Mouse (Mus musculus): ENCODE measurements around the gene Rln3. TPM values are rescaled to one million over a fixed set of nuclear protein-coding genes. Genes with fewer than 3 reads are reported as not detected.
"Not testable (repeated sequence)": the region's sequence is repeated elsewhere in the genome, so short reads cannot be mapped to it uniquely, and the experiment has no call there.

The Rln3 gene
- polyA plus RNA-seq, 1 experiment = 0.19 TPM

- TF ChIP-seq CTCF (conservative IDR thresholded peaks at IDR 0.05; ENCODE audit: insufficient read depth, insufficient read length, low read depth, low read length) (peak; percentile 59), POLR2A (IDR thresholded peaks at IDR 0.05; ENCODE audit: low read depth, low read length) (no peak)
- Histone ChIP-seq H3K4me1 (ENCODE audit: control insufficient read depth, insufficient read depth, low read length) (peaks cover 6% of the 10 kb centered on the region), H3K27ac (ENCODE audit: insufficient read depth, low read depth, low read length) (no peak overlapping the region), H3K4me3 (ENCODE audit: insufficient read depth, low read depth, low read length) (peak overlapping the region; percentile 54), H3K27me3 (replicated peaks; ENCODE audit: control insufficient read depth, insufficient read depth, low read length) (no peaks in the 10 kb centered on the region), H3K36me3 (ENCODE audit: control insufficient read depth, insufficient read depth, low read length) (no peaks in the 10 kb centered on the region)
- 4% methylated on average over 83 of the region's 83 CpGs for WGBS
- peak; percentile 86 for DNase-seq
Observed at GRCm38 (mm10) chr8:84010625-84011611, 33.9 kb downstream of the Rln3 start.

GRCm38 (mm10) chr8:84009876-84010275 lies 34.9 kb downstream of the Rln3 start:
- WGBS = 2% methylated on average over 11 of the region's 11 CpGs
- Histone ChIP-seq H3K27ac (ENCODE audit: insufficient read depth, low read depth, low read length) (no peak overlapping the region), H3K27me3 (replicated peaks; ENCODE audit: control insufficient read depth, insufficient read depth, low read length) (no peaks in the 10 kb centered on the region), H3K36me3 (ENCODE audit: control insufficient read depth, insufficient read depth, low read length) (no peaks in the 10 kb centered on the region), H3K4me1 (ENCODE audit: control insufficient read depth, insufficient read depth, low read length) (peaks cover 9% of the 10 kb centered on the region), H3K4me3 (ENCODE audit: insufficient read depth, low read depth, low read length) (no peak overlapping the region)
- DNase-seq = peak; percentile 94
- TF ChIP-seq CTCF (conservative IDR thresholded peaks at IDR 0.05; ENCODE audit: insufficient read depth, insufficient read length, low read depth, low read length) (peak; percentile 88), POLR2A (IDR thresholded peaks at IDR 0.05; ENCODE audit: low read depth, low read length) (no peak)

- Histone ChIP-seq H3K4me3 (ENCODE audit: insufficient read depth, low read depth, low read length) (no peak overlapping the region), H3K36me3 (ENCODE audit: control insufficient read depth, insufficient read depth, low read length) (no peaks in the 10 kb centered on the region), H3K4me1 (ENCODE audit: control insufficient read depth, insufficient read depth, low read length) (peaks cover 13% of the 10 kb centered on the region), H3K27me3 (replicated peaks; ENCODE audit: control insufficient read depth, insufficient read depth, low read length) (no peaks in the 10 kb centered on the region), H3K27ac (ENCODE audit: insufficient read depth, low read depth, low read length) (no peak overlapping the region)
- TF ChIP-seq CTCF (conservative IDR thresholded peaks at IDR 0.05; ENCODE audit: insufficient read depth, insufficient read length, low read depth, low read length) (peak; percentile 51), POLR2A (IDR thresholded peaks at IDR 0.05; ENCODE audit: low read depth, low read length) (no peak)
- DNase-seq = no peak
- 49% methylated on average over 7 of the region's 7 CpGs for WGBS
Observed at GRCm38 (mm10) chr8:84008362-84008761, 36.4 kb downstream of the Rln3 start.

- H3K4me1 ChIP-seq (ENCODE audit: control insufficient read depth, insufficient read depth, low read length) = peaks cover 13% of the 10 kb centered on the region
- H3K27ac ChIP-seq (ENCODE audit: insufficient read depth, low read depth, low read length); DNase-seq; H3K27me3 ChIP-seq (replicated peaks; ENCODE audit: control insufficient read depth, insufficient read depth, low read length); H3K4me3 ChIP-seq (ENCODE audit: insufficient read depth, low read depth, low read length); H3K36me3 ChIP-seq (ENCODE audit: control insufficient read depth, insufficient read depth, low read length): not testable (repeated sequence)
- WGBS = 95% methylated on average over 7 of the region's 7 CpGs
Observed at GRCm38 (mm10) chr8:84005502-84005901, 39.3 kb downstream of the Rln3 start.

GRCm38 (mm10) chr8:84004533-84005201 lies 40.1 kb downstream of the Rln3 start:
- Histone ChIP-seq H3K27ac (ENCODE audit: insufficient read depth, low read depth, low read length) (peak overlapping the region; percentile 78), H3K4me3 (ENCODE audit: insufficient read depth, low read depth, low read length) (peak overlapping the region; percentile 68), H3K36me3 (ENCODE audit: control insufficient read depth, insufficient read depth, low read length) (no peaks in the 10 kb centered on the region), H3K27me3 (replicated peaks; ENCODE audit: control insufficient read depth, insufficient read depth, low read length) (no peaks in the 10 kb centered on the region), H3K4me1 (ENCODE audit: control insufficient read depth, insufficient read depth, low read length) (peaks cover 11% of the 10 kb centered on the region; the same call in 1 of the 2 replicates)
- no peak for TF ChIP-seq CTCF (conservative IDR thresholded peaks at IDR 0.05; ENCODE audit: insufficient read depth, insufficient read length, low read depth, low read length)
- TF ChIP-seq POLR2A (IDR thresholded peaks at IDR 0.05; ENCODE audit: low read depth, low read length) = no peak
- DNase-seq = peak; percentile 98
- WGBS = under 1% methylated on average over 30 of the region's 30 CpGs

GRCm38 (mm10) chr8:84003612-84004246 lies 41.1 kb downstream of the Rln3 start:
- DNase-seq = peak; percentile 37
- WGBS = 48% methylated on average over 6 of the region's 6 CpGs
- H3K27ac ChIP-seq (ENCODE audit: insufficient read depth, low read depth, low read length) = peak overlapping the region; percentile 78; the same call in 1 of the 2 replicates
- H3K4me3 ChIP-seq (ENCODE audit: insufficient read depth, low read depth, low read length) = peak overlapping the region; percentile 68
- H3K36me3 ChIP-seq (ENCODE audit: control insufficient read depth, insufficient read depth, low read length) = no peaks in the 10 kb centered on the region
- no peaks in the 10 kb centered on the region for H3K27me3 ChIP-seq (replicated peaks; ENCODE audit: control insufficient read depth, insufficient read depth, low read length)
- TF ChIP-seq POLR2A (IDR thresholded peaks at IDR 0.05; ENCODE audit: low read depth, low read length) (no peak), CTCF (conservative IDR thresholded peaks at IDR 0.05; ENCODE audit: insufficient read depth, insufficient read length, low read depth, low read length) (no peak)
- H3K4me1 ChIP-seq (ENCODE audit: control insufficient read depth, insufficient read depth, low read length) = peaks cover 18% of the 10 kb centered on the region; the same call in 1 of the 2 replicates
